Mouse (Mus musculus) adrenal gland, postnatal 10 days (tissue): ENCODE measurements around the gene Mrpl50. TPM values are rescaled to one million over a fixed set of nuclear protein-coding genes. Genes with fewer than 3 reads are reported as not detected.
A peak's percentile ranks its signal among the peaks of the same experiment; 100 is the strongest.
"Not testable (repeated sequence)": the region's sequence is repeated elsewhere in the genome, so short reads cannot be mapped to it uniquely, and the experiment has no call there.

Experiments used
- DNase-seq: peaks from one replicate; pipeline ENCODE4 v3.0.0; 2021; ENCODE audit warnings: mixed read lengths
- total RNA-seq, 2 experiments: library from RNA; stranded (reverse); gene quantifications; 2 replicates each; pipeline ENCODE4 v1.2.3; 2021

The Mrpl50 gene
- total RNA-seq, 2 experiments from 2014 or later = 45.5 to 49.5 TPM

DNA sequence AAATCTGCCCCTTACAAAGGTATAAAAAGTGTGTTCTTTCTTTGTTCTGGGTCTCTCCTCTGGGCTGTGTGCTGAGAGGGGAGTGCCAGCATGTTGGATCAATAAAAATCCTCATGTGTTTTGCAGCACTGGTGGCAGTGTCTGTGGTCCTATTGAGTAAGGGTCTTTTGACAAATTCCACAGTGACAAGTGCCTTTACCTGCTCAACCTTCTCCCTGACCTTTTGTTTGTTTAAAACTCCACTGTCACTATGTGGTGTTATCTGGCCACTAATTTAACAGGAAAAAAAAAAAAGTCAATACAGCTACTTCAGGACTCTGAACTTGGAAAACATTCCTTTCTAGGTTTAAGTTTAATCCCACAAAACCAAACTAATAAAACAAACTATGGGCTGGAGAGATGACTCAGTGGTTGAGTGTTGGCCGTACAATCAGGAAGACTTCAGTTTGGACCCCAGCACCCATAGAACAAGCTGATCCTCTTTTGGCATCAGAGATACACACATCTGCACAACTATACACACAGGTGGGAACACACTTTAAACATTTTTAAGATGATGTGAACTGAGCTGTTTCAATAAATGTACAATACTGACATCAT lies 10.6 kb downstream of the Mrpl50 start:
- not testable (repeated sequence) for DNase-seq

DNA sequence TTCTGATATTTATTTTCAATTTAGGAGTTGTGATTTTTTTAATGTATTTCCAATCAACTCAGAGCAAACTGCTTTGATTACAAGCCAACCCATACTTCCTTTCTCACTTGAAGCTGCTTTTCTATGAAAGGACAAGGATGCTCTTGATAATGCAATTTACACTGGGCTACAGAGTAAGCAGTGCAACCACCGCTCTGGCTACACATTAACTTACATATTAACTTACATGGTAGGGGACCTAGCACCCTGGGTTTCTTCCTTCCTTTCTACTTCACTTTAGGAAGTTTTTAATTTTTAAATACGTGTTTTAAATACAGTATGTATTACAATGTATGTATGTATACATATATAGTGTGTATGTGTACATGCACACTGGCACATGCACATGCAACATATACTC lies 11.7 kb downstream of the Mrpl50 start:
- DNase-seq = no peak

DNA sequence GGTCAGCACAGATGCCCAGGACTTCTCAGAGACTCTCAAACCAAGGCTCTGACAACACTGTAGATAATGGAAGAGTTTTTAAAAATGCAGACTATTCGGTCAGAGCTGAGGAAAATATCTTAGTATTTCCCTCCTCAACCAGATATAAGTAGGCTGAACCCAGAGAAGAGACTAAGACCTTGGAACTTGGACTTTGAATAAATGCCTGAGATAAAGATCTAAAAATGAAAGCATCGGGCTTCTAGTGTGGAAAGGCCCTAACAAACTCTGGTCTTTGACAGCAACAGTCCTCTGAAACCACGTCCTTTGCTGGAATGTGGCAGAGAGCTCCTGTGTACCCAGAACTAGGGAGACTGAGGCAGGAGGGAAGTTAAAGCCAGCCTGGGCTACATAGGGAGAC lies 14.5 kb downstream of the Mrpl50 start, which contains the start of gene Baat:
Gene Baat (minus strand): TSS at position 172 of the 400 bp plus-strand sequence.
- no peak for DNase-seq

DNA sequence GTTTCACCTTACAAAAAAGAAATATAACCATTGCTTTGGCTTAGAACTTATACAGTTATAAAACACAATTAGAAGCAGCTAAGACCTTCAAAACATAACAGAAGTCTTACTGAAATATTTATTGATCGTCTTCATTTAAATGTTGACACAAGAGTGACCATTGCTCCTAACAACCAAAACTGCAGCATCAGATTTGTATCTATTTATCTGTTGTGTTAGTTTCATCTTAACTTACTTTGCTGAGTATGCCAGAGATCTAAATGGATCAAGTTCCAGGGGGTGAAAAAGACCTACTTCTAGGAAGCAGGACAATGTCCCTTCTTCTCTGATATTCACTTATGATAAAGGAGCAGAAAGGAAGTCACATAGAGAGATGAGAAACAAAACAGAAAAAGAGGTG lies 17.3 kb downstream of the Mrpl50 start:
- DNase-seq = no peak

DNA sequence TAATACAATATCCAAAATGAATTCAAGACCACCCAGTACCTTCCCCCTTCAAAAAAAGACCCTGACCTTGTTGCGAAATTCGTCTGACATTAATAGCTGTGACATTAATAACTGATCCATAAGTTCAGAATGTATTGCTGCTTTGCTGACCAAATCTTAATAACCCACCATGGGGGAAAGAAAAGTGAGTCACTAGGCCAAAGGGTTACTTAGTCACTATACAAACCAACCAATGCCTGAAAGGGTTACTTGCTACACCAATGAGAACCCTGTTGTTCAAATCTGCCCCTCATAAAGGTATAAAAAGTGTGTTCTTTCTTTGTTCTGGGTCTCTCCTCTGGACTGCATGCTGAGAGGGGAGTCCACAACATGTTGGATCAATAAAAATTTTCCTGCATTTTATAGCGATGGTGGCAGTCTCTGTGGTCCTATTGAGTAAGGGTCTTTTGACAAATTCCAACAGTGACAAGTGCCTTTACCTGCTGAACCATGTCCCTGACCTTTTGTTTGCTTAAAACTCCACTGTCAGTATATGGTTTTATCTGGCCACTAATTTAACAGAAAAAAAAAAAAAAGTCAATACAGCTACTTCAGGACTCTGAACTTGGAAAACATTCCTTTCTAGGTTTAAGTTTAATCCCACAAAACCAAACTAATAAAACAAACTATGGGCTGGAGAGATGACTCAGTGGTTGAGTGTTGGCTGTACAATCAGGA lies 34.8 kb downstream of the Mrpl50 start:
- DNase-seq = not testable (repeated sequence)

DNA sequence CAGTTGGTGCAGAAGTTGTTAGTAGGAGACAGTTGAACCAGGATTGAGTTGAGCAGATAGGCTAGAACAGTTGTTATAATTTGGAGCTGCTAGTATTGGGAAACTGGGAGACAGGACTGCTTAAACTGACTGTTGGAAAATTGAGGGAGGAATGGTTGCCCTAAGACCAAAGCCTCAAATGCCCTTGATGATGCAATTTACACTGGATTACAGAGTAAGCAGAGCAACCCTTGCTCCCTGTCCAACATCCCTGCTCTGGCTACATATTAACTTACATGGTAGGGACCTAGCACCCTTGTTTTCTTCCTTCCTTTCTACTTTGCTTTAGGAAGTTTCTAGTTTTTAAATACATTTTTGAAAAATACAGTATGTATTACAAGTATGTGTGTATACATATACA lies 35.5 kb downstream of the Mrpl50 start:
- DNase-seq = no peak

DNA sequence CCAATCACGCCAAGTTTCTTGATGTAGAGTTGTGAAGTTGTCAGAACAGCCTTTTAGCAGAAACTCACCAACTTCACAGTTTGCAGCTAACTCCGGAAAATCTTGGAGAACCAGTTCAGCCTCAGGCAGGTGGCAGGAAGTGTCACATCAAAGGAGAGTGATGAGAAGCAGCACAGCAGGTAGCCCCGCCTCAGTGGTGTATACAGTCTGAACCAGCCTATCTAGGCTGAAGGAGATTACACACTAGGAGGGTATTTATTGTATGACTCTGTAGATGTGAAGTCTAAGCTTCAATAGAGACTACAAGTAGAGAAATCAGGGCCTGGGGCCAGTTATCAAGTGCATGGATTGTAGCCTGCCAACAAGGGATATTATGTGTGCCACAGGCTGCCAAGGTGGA lies 40.0 kb downstream of the Mrpl50 start:
- DNase-seq = no peak

DNA sequence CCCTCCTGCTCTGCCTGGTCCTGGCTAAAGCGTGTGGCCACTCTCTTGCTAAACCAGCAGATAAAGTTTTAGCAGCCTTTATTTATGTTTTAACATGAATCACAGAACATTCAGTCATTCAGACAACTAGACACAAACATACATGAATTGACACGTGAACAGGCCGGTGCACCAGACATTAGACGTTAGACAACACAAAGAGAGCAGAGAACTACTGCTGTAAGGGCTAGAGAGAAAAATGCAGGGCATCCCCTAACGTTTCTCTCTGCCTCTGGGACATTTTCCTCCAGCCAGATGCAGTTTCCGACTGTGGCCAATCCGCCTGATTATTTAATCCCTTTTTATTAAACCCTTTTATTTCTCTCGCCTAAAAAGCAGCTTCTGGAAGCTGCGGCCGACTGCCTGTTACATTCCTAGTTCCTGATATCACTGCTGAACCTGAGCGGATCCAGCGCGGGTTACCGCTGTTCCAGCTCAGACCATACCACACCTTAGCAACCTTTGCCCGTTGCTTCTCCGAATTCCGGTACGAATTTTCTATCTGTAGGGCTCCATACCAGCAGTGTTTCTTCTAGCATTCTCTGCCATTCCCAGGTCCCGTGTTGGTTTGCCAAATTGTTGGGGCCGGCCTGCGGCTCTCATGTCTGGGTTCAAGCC lies 40.7 kb downstream of the Mrpl50 start:
- DNase-seq = no peak

DNA sequence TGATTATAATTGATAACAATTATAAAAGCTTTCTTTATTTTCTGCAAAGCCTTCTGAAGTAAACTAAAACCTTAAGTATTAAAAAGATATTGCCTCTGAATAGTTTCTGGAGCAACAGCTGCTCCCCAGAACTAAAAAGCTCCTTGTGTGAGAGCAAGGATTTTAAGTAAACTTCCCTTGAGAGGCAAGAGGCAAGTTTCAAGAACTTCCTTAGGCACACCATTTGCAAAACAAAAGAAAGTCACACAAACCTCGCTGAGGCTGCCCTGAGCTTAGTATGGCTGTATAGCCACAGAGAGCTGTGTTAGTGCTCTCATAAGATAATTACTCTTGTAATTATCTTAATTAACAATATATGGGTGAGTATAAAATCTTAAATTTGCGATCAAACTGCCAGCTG lies 41.9 kb downstream of the Mrpl50 start:
- DNase-seq = not testable (repeated sequence)

DNA sequence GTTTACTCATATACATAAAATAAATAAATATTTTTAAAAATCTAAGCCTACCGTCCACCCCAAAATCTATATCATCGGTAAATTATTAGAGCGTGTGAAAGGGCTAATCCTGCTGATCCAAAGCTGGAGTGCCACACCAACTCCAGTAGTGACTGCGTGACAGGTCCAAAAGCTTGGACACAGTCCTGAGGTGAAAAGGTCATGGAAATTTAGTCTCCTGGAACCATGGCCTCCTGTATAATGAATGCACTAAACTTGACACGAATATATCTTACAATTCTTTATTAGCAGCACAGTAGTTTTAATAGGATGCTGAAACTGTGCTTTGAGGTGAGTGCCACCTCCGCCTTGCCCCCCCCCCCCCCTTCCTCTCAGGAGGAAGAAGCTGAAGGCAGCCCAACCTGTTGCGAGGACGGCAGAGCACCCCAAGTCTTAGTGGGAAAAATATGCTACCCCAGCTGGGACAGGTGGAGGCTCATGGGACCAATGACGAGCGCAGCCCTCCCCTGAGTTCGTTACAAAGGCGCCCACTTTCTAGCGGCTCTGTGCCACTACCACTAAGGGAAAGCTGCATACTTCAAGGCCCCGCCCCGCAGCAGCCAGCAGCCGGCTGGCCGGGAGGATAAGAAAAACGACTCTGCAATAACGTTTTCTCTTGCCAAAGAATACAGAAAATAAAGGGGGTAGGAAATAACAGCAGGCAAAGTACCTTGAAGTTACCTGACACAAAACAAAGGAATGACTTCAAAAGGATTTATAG lies 42.6 kb downstream of the Mrpl50 start:
- DNase-seq = peak; percentile 35

DNA sequence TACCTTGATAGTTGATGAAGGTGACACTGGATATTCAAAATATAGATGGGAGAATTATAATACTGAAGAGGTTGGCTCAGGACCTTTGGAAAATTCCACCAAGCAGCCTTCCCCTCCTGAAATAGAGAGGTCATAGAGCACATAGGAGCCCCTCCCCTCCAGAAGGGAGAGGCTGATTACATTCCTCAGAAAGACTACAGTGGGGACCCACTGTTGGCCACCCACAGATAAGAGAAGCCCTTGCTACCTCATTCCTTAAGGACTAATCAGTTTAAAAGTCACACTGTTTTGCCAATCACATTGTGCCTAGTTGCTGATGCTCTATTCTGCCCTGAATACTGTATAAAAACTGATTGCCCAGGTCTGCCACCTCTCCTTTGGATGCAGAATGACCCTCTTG lies 46.3 kb downstream of the Mrpl50 start:
- DNase-seq = no peak

DNA sequence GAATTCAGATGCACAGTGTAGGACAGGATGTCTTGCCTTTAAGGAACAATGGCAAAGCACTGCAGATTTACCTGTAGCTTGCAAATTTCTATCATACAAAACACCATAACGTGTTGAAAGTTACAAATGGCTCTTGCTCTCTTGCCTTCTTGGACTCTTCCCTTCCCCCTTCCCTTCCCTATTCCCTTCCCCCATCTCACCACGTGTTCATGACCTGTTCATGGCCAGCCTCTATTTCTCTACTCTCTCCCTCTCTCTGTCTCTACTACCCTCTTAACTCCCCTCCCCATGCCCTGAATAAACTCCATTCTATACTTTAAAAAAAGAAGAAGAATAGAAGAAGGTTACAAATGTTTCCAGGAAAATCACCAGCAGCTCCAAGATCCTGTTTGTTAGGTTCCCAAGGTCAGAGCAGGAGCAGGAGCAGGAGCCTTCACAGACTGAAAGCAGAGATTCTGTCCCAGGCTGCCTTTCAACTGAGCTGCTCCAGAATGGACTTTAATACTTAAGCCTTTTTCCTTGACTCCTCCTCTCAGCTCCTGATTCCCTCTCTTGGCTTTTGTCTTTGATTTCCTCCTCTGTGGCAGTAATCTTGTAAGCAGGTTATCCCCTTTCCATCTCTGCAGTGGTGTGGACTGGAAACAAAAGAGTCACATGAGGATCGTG lies 47.3 kb downstream of the Mrpl50 start, which contains the start of gene Acnat1:
Gene Acnat1 (minus strand): TSS at position 478 of the 666 bp plus-strand sequence.
- no peak for DNase-seq

DNA sequence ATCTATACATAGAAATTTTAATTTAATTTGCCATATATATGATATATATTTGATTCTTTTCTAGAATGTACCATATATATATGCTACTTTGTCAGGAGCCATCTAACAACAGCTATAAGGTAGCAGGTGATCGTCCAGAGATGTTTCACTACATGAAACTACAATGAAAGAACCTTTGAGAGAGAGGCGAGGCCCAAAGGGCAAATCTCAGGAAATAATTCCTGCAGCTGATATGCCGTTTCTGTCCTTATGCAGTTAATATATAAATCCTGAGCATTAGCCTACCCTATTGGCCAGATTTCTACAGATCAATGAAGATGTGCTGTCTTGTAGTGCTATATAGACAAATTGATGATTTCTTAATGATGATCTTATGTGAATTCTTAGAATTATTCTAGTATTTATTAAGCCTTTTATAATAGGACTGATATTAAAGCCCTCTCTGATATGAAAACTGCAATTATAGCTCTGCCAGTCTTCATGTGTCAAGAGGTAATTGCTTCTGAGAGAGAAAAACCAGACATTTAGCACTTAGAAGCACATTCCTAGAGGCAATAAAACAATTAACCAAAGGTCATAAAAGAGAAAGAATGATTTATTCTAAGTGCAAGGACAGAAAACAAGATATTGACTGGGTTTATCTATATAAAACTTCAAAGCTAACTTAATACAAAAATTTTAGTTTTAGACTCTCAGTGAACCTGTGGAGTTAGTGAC lies 51.3 kb downstream of the Mrpl50 start:
- no peak for DNase-seq

DNA sequence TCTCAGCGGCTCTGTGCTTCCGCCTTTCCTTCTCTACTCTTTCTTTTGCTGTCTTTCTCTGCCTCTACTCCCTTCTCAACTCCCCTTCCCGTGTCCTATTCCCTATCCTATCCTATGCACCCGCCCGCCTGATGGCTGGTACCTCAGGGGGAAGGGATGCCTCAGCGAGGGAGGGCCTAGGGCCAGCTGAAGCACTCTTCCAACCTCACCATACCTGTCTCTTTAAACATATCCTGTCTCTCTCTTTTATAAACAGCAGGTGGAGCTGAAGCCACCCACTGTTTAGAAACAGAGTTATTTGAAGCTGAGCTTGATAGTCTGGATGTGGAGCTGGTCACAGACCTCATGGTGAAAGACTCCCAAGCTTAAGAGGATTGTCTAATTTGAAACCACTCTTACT lies 53.5 kb downstream of the Mrpl50 start:
- DNase-seq = no peak

Other genes with a start within 250 kb of the Mrpl50 start
- gene Acnat2, start 112.9 kb downstream of the Mrpl50 start, total RNA-seq = 10 to 100 TPM in 1 of 2 experiments, 1 to 10 TPM in 1; 7.0 to 12.0 TPM
- gene Acnat1, start 47.2 kb downstream of the Mrpl50 start, total RNA-seq = 10 to 100 TPM in 1 of 2 experiments, 1 to 10 TPM in 1; 9.1 to 12.4 TPM
- gene Baat, start 14.5 kb downstream of the Mrpl50 start, total RNA-seq = 1 to 10 TPM; 1.8 to 1.9 TPM
- gene Zfp189, start 83 bp upstream of the Mrpl50 start, total RNA-seq = 1 to 10 TPM; 7.7 to 8.3 TPM
- 100 to 1,000 TPM; 171 to 692 TPM for gene Aldob, start 28.5 kb upstream of the Mrpl50 start, total RNA-seq
- gene Tmem246, start 76.8 kb upstream of the Mrpl50 start, total RNA-seq = 10 to 100 TPM; 14.6 to 18.7 TPM
- 10 to 100 TPM; 39.8 to 46.0 TPM for gene Rnf20, start 110.9 kb upstream of the Mrpl50 start, total RNA-seq
- not detected for gene Ppp3r2, start 160.9 kb upstream of the Mrpl50 start, total RNA-seq